8 mouse cellular contexts compared by ENCODE assay signal in the genomic region with DNA sequence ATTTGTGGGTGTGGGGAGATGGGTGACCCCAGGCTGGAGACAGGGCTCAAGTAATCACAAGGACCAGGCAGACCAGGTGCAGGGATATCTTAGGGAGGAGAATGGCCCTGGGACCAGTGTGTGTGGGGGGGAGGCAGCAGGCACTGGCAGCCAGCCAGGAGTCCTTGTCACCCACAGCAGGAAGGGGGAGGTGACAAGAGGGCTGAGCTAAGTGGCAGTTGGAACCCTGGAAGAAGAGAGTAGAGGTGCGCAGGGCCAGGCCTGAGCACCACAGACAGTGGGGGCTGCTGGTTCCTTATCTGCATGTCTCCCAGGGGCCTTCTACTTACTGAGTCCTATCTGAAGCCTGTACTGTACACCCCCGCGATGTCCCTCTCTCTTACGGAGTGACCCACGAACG. TPM values are rescaled to one million over a fixed set of nuclear protein-coding genes. Genes with fewer than 3 reads are reported as not detected.
DNase-seq lines count a peak whose midpoint lies in the region; ATAC-seq lines count a peak whose summit lies in the region.
"Had no signal": no experiment of that assay in that cellular context is flagged by ENCODE, and none has a peak within 500 bp of the region (broad histone marks: within the 10 kb centered on the region; RNA-seq: fewer than 3 reads in every experiment).

No protein-coding gene starts in this region.

- H3K4me3 ChIP-seq in midbrain, embryonic 13.5 days (replicated peaks), result no peak overlapping the region
- H3K4me3 ChIP-seq in midbrain, embryonic 15.5 days, result no peak overlapping the region
- no peak overlapping the region for H3K4me3 ChIP-seq in limb, embryonic 13.5 days
- H3K4me3 ChIP-seq in midbrain, embryonic 11.5 days (ENCODE audit: low read depth, low read length), result no peak overlapping the region
- H3K4me3 ChIP-seq: embryonic facial prominence, embryonic 12.5 days had no signal

- H3K9ac ChIP-seq in midbrain, embryonic 13.5 days (replicated peaks), result peak overlapping the region; percentile 7; the same call in 1 of the 2 replicates
- H3K9ac ChIP-seq in midbrain, embryonic 15.5 days, result no peak overlapping the region
- 0 out of 2 replicates have a peak overlapping the region, but pooled peaks have one; percentile 25 for H3K9ac ChIP-seq in limb, embryonic 13.5 days
- no peak overlapping the region for H3K9ac ChIP-seq in midbrain, embryonic 11.5 days (ENCODE audit: low read length)

- 78% methylated on average over 6 of the region's 6 CpGs for WGBS in midbrain, embryonic 13.5 days
- 74% methylated on average over 6 of the region's 6 CpGs for WGBS in midbrain, embryonic 15.5 days
- WGBS in limb, embryonic 13.5 days, result 75% methylated on average over 6 of the region's 6 CpGs
- WGBS in midbrain, embryonic 11.5 days, result 78% methylated on average over 6 of the region's 6 CpGs

- DNase-seq in spleen, adult 12 weeks (ENCODE audit: low spot score), result peak; percentile 71
- no peak for DNase-seq in midbrain, embryonic 11.5 days (ENCODE audit: low spot score, missing footprints)
- no peak for DNase-seq in right cerebral cortex, postnatal 14 days

- H3K4me2 ChIP-seq in midbrain, embryonic 13.5 days (replicated peaks), result no peak overlapping the region
- H3K4me2 ChIP-seq in midbrain, embryonic 15.5 days, result no peak overlapping the region
- H3K4me2 ChIP-seq in limb, embryonic 13.5 days (replicated peaks), result no peak overlapping the region
- H3K4me2 ChIP-seq in midbrain, embryonic 11.5 days, result no peak overlapping the region
- H3K4me2 ChIP-seq: embryonic facial prominence, embryonic 12.5 days had no signal

- H3K36me3 ChIP-seq in midbrain, embryonic 13.5 days, result peaks cover 7% of the 10 kb centered on the region
- H3K36me3 ChIP-seq in midbrain, embryonic 15.5 days (replicated peaks), result no peaks in the 10 kb centered on the region
- H3K36me3 ChIP-seq in limb, embryonic 13.5 days, result peaks cover 6% of the 10 kb centered on the region; the same call in 1 of the 2 replicates
- no peaks in the 10 kb centered on the region for H3K36me3 ChIP-seq in midbrain, embryonic 11.5 days (ENCODE audit: control insufficient read depth, insufficient read depth, low read length)
- H3K36me3 ChIP-seq: embryonic facial prominence, embryonic 12.5 days had no signal

- 0 out of 2 replicates have a peak, but pooled peaks have one; percentile 37 for ATAC-seq in midbrain, embryonic 13.5 days
- no peak for ATAC-seq in midbrain, embryonic 15.5 days (replicated peaks)
- peak; percentile 70 for ATAC-seq in erythroid progenitor cell, adult 5-6 weeks (replicated peaks; ENCODE audit: low FRiP score, poor library complexity, severe bottlenecking)
- ATAC-seq in limb, embryonic 13.5 days (ENCODE audit: low FRiP score, low read depth), result no peak
- ATAC-seq in midbrain, embryonic 11.5 days (ENCODE audit: low FRiP score), result no peak

- peaks cover 23% of the 10 kb centered on the region for H3K4me1 ChIP-seq in midbrain, embryonic 13.5 days (replicated peaks)
- no peaks in the 10 kb centered on the region; the same call in none of the 2 replicates for H3K4me1 ChIP-seq in midbrain, embryonic 15.5 days
- peaks cover 25% of the 10 kb centered on the region for H3K4me1 ChIP-seq in limb, embryonic 13.5 days
- no peaks in the 10 kb centered on the region for H3K4me1 ChIP-seq in midbrain, embryonic 11.5 days (ENCODE audit: control insufficient read depth, insufficient read depth, low read length)

- H3K27me3 ChIP-seq in midbrain, embryonic 13.5 days, result peaks cover 43% of the 10 kb centered on the region
- peaks cover 16% of the 10 kb centered on the region for H3K27me3 ChIP-seq in midbrain, embryonic 15.5 days (replicated peaks)
- H3K27me3 ChIP-seq in limb, embryonic 13.5 days, result peaks cover 47% of the 10 kb centered on the region
- H3K27me3 ChIP-seq in midbrain, embryonic 11.5 days (ENCODE audit: control insufficient read depth, insufficient read depth, low read length), result no peaks in the 10 kb centered on the region

- no peaks in the 10 kb centered on the region for H3K9me3 ChIP-seq in midbrain, embryonic 13.5 days
- H3K9me3 ChIP-seq in midbrain, embryonic 15.5 days, result no peaks in the 10 kb centered on the region
- H3K9me3 ChIP-seq in limb, embryonic 13.5 days, result no peaks in the 10 kb centered on the region
- H3K9me3 ChIP-seq in midbrain, embryonic 11.5 days (ENCODE audit: control insufficient read depth, low read length), result no peaks in the 10 kb centered on the region
- H3K9me3 ChIP-seq: embryonic facial prominence, embryonic 12.5 days had no signal

- no peak overlapping the region for H3K27ac ChIP-seq in midbrain, embryonic 13.5 days
- no peak overlapping the region for H3K27ac ChIP-seq in midbrain, embryonic 15.5 days
- H3K27ac ChIP-seq in limb, embryonic 13.5 days, result no peak overlapping the region
- H3K27ac ChIP-seq in midbrain, embryonic 11.5 days (ENCODE audit: low read depth, low read length), result no peak overlapping the region

RNA-seq across cellular contexts. Expression of a gene that starts 7.0 kb away (rescaled TPM):
- 9.2 and 10.7 TPM in 2 replicates for polyA plus RNA-seq in midbrain, embryonic 13.5 days (2015; fragmentation: Nextera tagmentation; extraction: Ambion mirVana)
- polyA plus RNA-seq in midbrain, embryonic 15.5 days (2015; fragmentation: Nextera tagmentation; extraction: Ambion mirVana), result 9.6 and 9.9 TPM in 2 replicates
- 2.2 and 3.4 TPM in 2 replicates for total RNA-seq in erythroid progenitor cell, adult 5-6 weeks (2015; ENCODE audit: low replicate concordance)
- 1.3 and 2.4 TPM in 2 replicates for total RNA-seq in erythroid progenitor cell, adult 5-6 weeks (2017; ENCODE audit: low replicate concordance)
- polyA plus RNA-seq in limb, embryonic 13.5 days (2015; fragmentation: Nextera tagmentation; extraction: Ambion mirVana), result 10.4 and 12.4 TPM in 2 replicates
- polyA plus RNA-seq in midbrain, embryonic 11.5 days (2014; fragmentation: Nextera tagmentation; extraction: Ambion mirVana), result 5.6 and 5.7 TPM in 2 replicates

RNA-seq across cellular contexts. Expression of a gene that starts 7.1 kb away (rescaled TPM):
- 0.23 TPM in 1 of 2 replicates, not detected in the other for polyA plus RNA-seq in midbrain, embryonic 13.5 days (2015; fragmentation: Nextera tagmentation; extraction: Ambion mirVana)
- polyA plus RNA-seq in midbrain, embryonic 15.5 days (2015; fragmentation: Nextera tagmentation; extraction: Ambion mirVana), result 1.2 and 1.3 TPM in 2 replicates
- total RNA-seq in erythroid progenitor cell, adult 5-6 weeks (2015; ENCODE audit: low replicate concordance), result not detected in 2 replicates
- not detected in 2 replicates for total RNA-seq in erythroid progenitor cell, adult 5-6 weeks (2017; ENCODE audit: low replicate concordance)
- 1.4 and 1.6 TPM in 2 replicates for polyA plus RNA-seq in limb, embryonic 13.5 days (2015; fragmentation: Nextera tagmentation; extraction: Ambion mirVana)
- polyA plus RNA-seq in midbrain, embryonic 11.5 days (2014; fragmentation: Nextera tagmentation; extraction: Ambion mirVana), result not detected in 2 replicates

RNA-seq across cellular contexts. Expression of a gene that starts 9.7 kb away (rescaled TPM):
- polyA plus RNA-seq in midbrain, embryonic 13.5 days (2015; fragmentation: Nextera tagmentation; extraction: Ambion mirVana), result 0.23 and 0.28 TPM in 2 replicates
- 0.43 TPM in 1 of 2 replicates, not detected in the other for polyA plus RNA-seq in midbrain, embryonic 15.5 days (2015; fragmentation: Nextera tagmentation; extraction: Ambion mirVana)
- total RNA-seq in erythroid progenitor cell, adult 5-6 weeks (2015; ENCODE audit: low replicate concordance), result not detected in 2 replicates
- not detected in 2 replicates for total RNA-seq in erythroid progenitor cell, adult 5-6 weeks (2017; ENCODE audit: low replicate concordance)
- 11.3 and 12.9 TPM in 2 replicates for polyA plus RNA-seq in limb, embryonic 13.5 days (2015; fragmentation: Nextera tagmentation; extraction: Ambion mirVana)
- polyA plus RNA-seq in midbrain, embryonic 11.5 days (2014; fragmentation: Nextera tagmentation; extraction: Ambion mirVana), result not detected in 2 replicates

RNA-seq across cellular contexts. Expression of a gene that starts 19.0 kb away (rescaled TPM):
- polyA plus RNA-seq in midbrain, embryonic 13.5 days (2015; fragmentation: Nextera tagmentation; extraction: Ambion mirVana), result 7.1 and 7.6 TPM in 2 replicates
- polyA plus RNA-seq in midbrain, embryonic 15.5 days (2015; fragmentation: Nextera tagmentation; extraction: Ambion mirVana), result 6.8 and 7.7 TPM in 2 replicates
- total RNA-seq in erythroid progenitor cell, adult 5-6 weeks (2015; ENCODE audit: low replicate concordance), result not detected in 2 replicates
- total RNA-seq in erythroid progenitor cell, adult 5-6 weeks (2017; ENCODE audit: low replicate concordance), result 0.39 TPM in 1 of 2 replicates, not detected in the other
- polyA plus RNA-seq in limb, embryonic 13.5 days (2015; fragmentation: Nextera tagmentation; extraction: Ambion mirVana), result 47.3 and 53.0 TPM in 2 replicates
- 14.8 TPM in 2 replicates for polyA plus RNA-seq in midbrain, embryonic 11.5 days (2014; fragmentation: Nextera tagmentation; extraction: Ambion mirVana)

RNA-seq across cellular contexts. Expression of a gene that starts 35.1 kb away (rescaled TPM):
- polyA plus RNA-seq in midbrain, embryonic 13.5 days (2015; fragmentation: Nextera tagmentation; extraction: Ambion mirVana), result 44.5 and 46.9 TPM in 2 replicates
- polyA plus RNA-seq in midbrain, embryonic 15.5 days (2015; fragmentation: Nextera tagmentation; extraction: Ambion mirVana), result 38.2 and 44.6 TPM in 2 replicates
- 4.6 and 8.3 TPM in 2 replicates for total RNA-seq in erythroid progenitor cell, adult 5-6 weeks (2015; ENCODE audit: low replicate concordance)
- 5.6 and 7.6 TPM in 2 replicates for total RNA-seq in erythroid progenitor cell, adult 5-6 weeks (2017; ENCODE audit: low replicate concordance)
- 41.9 and 43.2 TPM in 2 replicates for polyA plus RNA-seq in limb, embryonic 13.5 days (2015; fragmentation: Nextera tagmentation; extraction: Ambion mirVana)
- 39.7 and 41.5 TPM in 2 replicates for polyA plus RNA-seq in midbrain, embryonic 11.5 days (2014; fragmentation: Nextera tagmentation; extraction: Ambion mirVana)

Comparison
In these comparisons a context has a peak if more than half of its experiments do, and no peak if none do; other contexts are left out.
1. ATAC-seq: peak in midbrain, embryonic 13.5 days (single experiment) and erythroid progenitor cell, adult 5-6 weeks (single experiment); none in midbrain, embryonic 15.5 days (single experiment), limb, embryonic 13.5 days (single experiment) and midbrain, embryonic 11.5 days (single experiment).
2. H3K9ac ChIP-seq: peak in midbrain, embryonic 13.5 days (single experiment) and limb, embryonic 13.5 days (single experiment); none in midbrain, embryonic 15.5 days (single experiment) and midbrain, embryonic 11.5 days (single experiment).